Mouse (Mus musculus): Measurements from ENCODE around the gene Hoxc9.

The Hoxc9 gene

GRCm38 (mm10) chr15:102965892-102966775 is 10.1 kb upstream of the Hoxc9 start:
- TF ChIP-seq GATA4 (IDR thresholded peaks at IDR 0.05; ENCODE audit: insufficient replicate concordance, low read length): no peak

GRCm38 (mm10) chr15:102966776-102967311 is 9.4 kb upstream of the Hoxc9 start, which contains the start of gene Hoxc10:
TSS of gene Hoxc10 (plus strand) at chr15:102966796.
- TF ChIP-seq GATA4 (IDR thresholded peaks at IDR 0.05; ENCODE audit: insufficient replicate concordance, low read length): no peak

- TF ChIP-seq GATA4 (IDR thresholded peaks at IDR 0.05; ENCODE audit: insufficient replicate concordance, low read length): no peak
These were observed 9.0 kb upstream of the Hoxc9 start, which contains the start of gene Hoxc5 for GRCm38 (mm10) chr15:102967312-102967510. TSS of gene Hoxc5 (plus strand) at chr15:102967443.

GRCm38 (mm10) chr15:102967511-102968397 is 8.5 kb upstream of the Hoxc9 start:
- TF ChIP-seq GATA4 (IDR thresholded peaks at IDR 0.05; ENCODE audit: insufficient replicate concordance, low read length): no peak

GRCm38 (mm10) chr15:102969296-102969695 is 6.9 kb upstream of the Hoxc9 start:
- no peak for TF ChIP-seq GATA4 (IDR thresholded peaks at IDR 0.05; ENCODE audit: insufficient replicate concordance, low read length)

GRCm38 (mm10) chr15:102970740-102971139 is 5.5 kb upstream of the Hoxc9 start:
- TF ChIP-seq GATA4 (IDR thresholded peaks at IDR 0.05; ENCODE audit: insufficient replicate concordance, low read length): no peak

GRCm38 (mm10) chr15:102972254-102972653 is 4.0 kb upstream of the Hoxc9 start:
- no peak for TF ChIP-seq GATA4 (IDR thresholded peaks at IDR 0.05; ENCODE audit: insufficient replicate concordance, low read length)

GRCm38 (mm10) chr15:102972753-102973152 is 3.5 kb upstream of the Hoxc9 start:
- TF ChIP-seq GATA4 (IDR thresholded peaks at IDR 0.05; ENCODE audit: insufficient replicate concordance, low read length): no peak

GRCm38 (mm10) chr15:102975034-102975433 is 1.2 kb upstream of the Hoxc9 start:
- no peak for TF ChIP-seq GATA4 (IDR thresholded peaks at IDR 0.05; ENCODE audit: insufficient replicate concordance, low read length)

- no peak for TF ChIP-seq GATA4 (IDR thresholded peaks at IDR 0.05; ENCODE audit: insufficient replicate concordance, low read length)
These were observed 539 bp upstream of the Hoxc9 start for GRCm38 (mm10) chr15:102975688-102976111.

- TF ChIP-seq GATA4 (IDR thresholded peaks at IDR 0.05; ENCODE audit: insufficient replicate concordance, low read length): no peak
These were observed 588 bp downstream of the Hoxc9 start for GRCm38 (mm10) chr15:102976631-102977422.

GRCm38 (mm10) chr15:102977423-102977974 is 1.3 kb downstream of the Hoxc9 start:
- TF ChIP-seq GATA4 (IDR thresholded peaks at IDR 0.05; ENCODE audit: insufficient replicate concordance, low read length): no peak

GRCm38 (mm10) chr15:102978615-102979515 is 2.6 kb downstream of the Hoxc9 start:
- TF ChIP-seq GATA4 (IDR thresholded peaks at IDR 0.05; ENCODE audit: insufficient replicate concordance, low read length): no peak

- TF ChIP-seq GATA4 (IDR thresholded peaks at IDR 0.05; ENCODE audit: insufficient replicate concordance, low read length): no peak
These were observed 3.7 kb downstream of the Hoxc9 start for GRCm38 (mm10) chr15:102979936-102980335.

Data from liver, adult (tissue).